Mouse (Mus musculus): ENCODE data around the gene Ggta1.

- TF ChIP-seq FLI1 (IDR thresholded peaks at IDR 0.05; ENCODE audit: low read length): no peak
- no peak for TF ChIP-seq GATA1 (IDR thresholded peaks at IDR 0.05; ENCODE audit: borderline replicate concordance, low read length)
Observed at GRCm38 (mm10) chr2:35483402-35483801, 20.4 kb upstream of the Ggta1 start.

Data from megakaryocyte, embryonic 14.5 days (primary cell).